Mouse (Mus musculus): ENCODE data around the gene Pdzd8. TPM values are rescaled to one million over a fixed set of nuclear protein-coding genes. Genes with fewer than 3 reads are reported as not detected.
A peak's percentile ranks its signal among the peaks of the same experiment; 100 is the strongest.

Gene Pdzd8
- polyA plus RNA-seq, 1 experiment from 2014 or later: 16.5 TPM

GRCm38 (mm10) chr19:59316571-59316970 lies 29.0 kb downstream of the Pdzd8 start:
- ATAC-seq (ENCODE audit: insufficient read depth): no peak

GRCm38 (mm10) chr19:59315308-59315707 lies 30.3 kb downstream of the Pdzd8 start:
- H3K4me1 ChIP-seq (ENCODE audit: insufficient read depth): no peaks in the 10 kb centered on the region
- H3K27ac ChIP-seq (ENCODE audit: low read depth): no peak overlapping the region
- no peak overlapping the region for H3K9ac ChIP-seq
- H3K36me3 ChIP-seq (ENCODE audit: insufficient read depth): 0 out of 2 replicates have a peak, but pooled peaks cover 11% of the 10 kb centered on the region
- no peak overlapping the region for H3K4me3 ChIP-seq (ENCODE audit: low read depth, low read length)
- DNase-seq (peak; percentile 10), ATAC-seq (ENCODE audit: insufficient read depth) (no peak)
- H3K9me3 ChIP-seq (ENCODE audit: low read depth, low read length): no peaks in the 10 kb centered on the region
- peak; percentile 5; the same call in 1 of the 2 replicates for TF ChIP-seq CTCF (IDR thresholded peaks at IDR 0.05; ENCODE audit: low read depth)
- no peak overlapping the region for H3K4me2 ChIP-seq
- no peaks in the 10 kb centered on the region for H3K27me3 ChIP-seq (ENCODE audit: insufficient read depth, low read length)

More at GRCm38 (mm10) chr19:59316571-59316970, 29.0 kb downstream of the Pdzd8 start:
- Histone ChIP-seq H3K4me3 (ENCODE audit: low read depth, low read length) (no peak overlapping the region), H3K9ac (no peak overlapping the region), H3K4me2 (no peak overlapping the region), H3K36me3 (ENCODE audit: insufficient read depth) (0 out of 2 replicates have a peak, but pooled peaks cover 11% of the 10 kb centered on the region), H3K27me3 (ENCODE audit: insufficient read depth, low read length) (no peaks in the 10 kb centered on the region), H3K27ac (ENCODE audit: low read depth) (no peak overlapping the region), H3K9me3 (ENCODE audit: low read depth, low read length) (no peaks in the 10 kb centered on the region), H3K4me1 (ENCODE audit: insufficient read depth) (no peaks in the 10 kb centered on the region)
- TF ChIP-seq CTCF (IDR thresholded peaks at IDR 0.05; ENCODE audit: low read depth): peak; percentile 42
- DNase-seq: peak; percentile 50

- no peak overlapping the region for H3K9ac ChIP-seq
- ATAC-seq (ENCODE audit: insufficient read depth) (no peak), DNase-seq (no peak)
- no peaks in the 10 kb centered on the region for H3K4me1 ChIP-seq (ENCODE audit: insufficient read depth)
- H3K4me3 ChIP-seq (ENCODE audit: low read depth, low read length): no peak overlapping the region
- H3K27ac ChIP-seq (ENCODE audit: low read depth): no peak overlapping the region
- 79% methylated on average over 5 of the region's 5 CpGs for WGBS
- H3K36me3 ChIP-seq (ENCODE audit: insufficient read depth): 0 out of 2 replicates have a peak, but pooled peaks cover 3% of the 10 kb centered on the region
- no peak for TF ChIP-seq CTCF (IDR thresholded peaks at IDR 0.05; ENCODE audit: low read depth)
- H3K4me2 ChIP-seq: no peak overlapping the region
- H3K27me3 ChIP-seq (ENCODE audit: insufficient read depth, low read length): no peaks in the 10 kb centered on the region
- no peaks in the 10 kb centered on the region for H3K9me3 ChIP-seq (ENCODE audit: low read depth, low read length)
Measured at GRCm38 (mm10) chr19:59292183-59292839, 53.3 kb downstream of the Pdzd8 start.

GRCm38 (mm10) chr19:59289811-59290210 lies 55.8 kb downstream of the Pdzd8 start:
- Histone ChIP-seq H3K27ac (ENCODE audit: low read depth) (no peak overlapping the region), H3K9me3 (ENCODE audit: low read depth, low read length) (no peaks in the 10 kb centered on the region), H3K4me1 (ENCODE audit: insufficient read depth) (no peaks in the 10 kb centered on the region), H3K9ac (no peak overlapping the region), H3K4me2 (no peak overlapping the region), H3K4me3 (ENCODE audit: low read depth, low read length) (no peak overlapping the region), H3K36me3 (ENCODE audit: insufficient read depth) (no peaks in the 10 kb centered on the region), H3K27me3 (ENCODE audit: insufficient read depth, low read length) (no peaks in the 10 kb centered on the region)
- no peak for ATAC-seq (ENCODE audit: insufficient read depth)
- no peak for TF ChIP-seq CTCF (IDR thresholded peaks at IDR 0.05; ENCODE audit: low read depth)
- 81% methylated on average over 6 of the region's 6 CpGs for WGBS
- no peak for DNase-seq

GRCm38 (mm10) chr19:59289042-59289441 lies 56.5 kb downstream of the Pdzd8 start:
- no peaks in the 10 kb centered on the region for H3K9me3 ChIP-seq (ENCODE audit: low read depth, low read length)
- no peaks in the 10 kb centered on the region for H3K36me3 ChIP-seq (ENCODE audit: insufficient read depth)
- DNase-seq (no peak), ATAC-seq (ENCODE audit: insufficient read depth) (no peak)
- H3K27ac ChIP-seq (ENCODE audit: low read depth): no peak overlapping the region
- H3K4me2 ChIP-seq: no peak overlapping the region
- no peak for TF ChIP-seq CTCF (IDR thresholded peaks at IDR 0.05; ENCODE audit: low read depth)
- H3K4me3 ChIP-seq (ENCODE audit: low read depth, low read length): no peak overlapping the region
- H3K9ac ChIP-seq: no peak overlapping the region
- no peaks in the 10 kb centered on the region for H3K27me3 ChIP-seq (ENCODE audit: insufficient read depth, low read length)
- H3K4me1 ChIP-seq (ENCODE audit: insufficient read depth): no peaks in the 10 kb centered on the region

DNA sequence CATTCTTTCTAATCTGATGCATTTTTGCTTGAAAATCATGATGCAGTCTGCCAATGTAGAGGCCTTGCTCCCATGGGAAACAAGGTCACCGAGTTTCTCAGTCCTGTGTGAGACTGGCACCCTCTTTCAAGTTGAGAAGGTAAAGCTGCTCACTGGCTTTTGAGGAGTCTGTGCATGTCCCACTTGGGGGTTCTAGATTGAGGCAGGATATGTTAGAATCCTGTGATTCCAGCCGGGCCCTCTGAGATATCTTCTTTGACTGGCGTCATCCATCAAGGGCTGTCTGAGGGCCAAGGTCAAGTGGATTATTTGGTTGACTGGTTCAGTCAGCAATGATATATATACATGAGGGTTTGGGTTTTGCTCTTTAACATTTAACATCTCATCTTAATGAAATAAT lies 63.6 kb downstream of the Pdzd8 start:
- Histone ChIP-seq H3K9me3 (ENCODE audit: low read depth, low read length) (no peaks in the 10 kb centered on the region), H3K9ac (no peak overlapping the region), H3K27me3 (ENCODE audit: insufficient read depth, low read length) (no peaks in the 10 kb centered on the region), H3K4me1 (ENCODE audit: insufficient read depth) (no peaks in the 10 kb centered on the region), H3K4me3 (ENCODE audit: low read depth, low read length) (no peak overlapping the region), H3K36me3 (ENCODE audit: insufficient read depth) (no peaks in the 10 kb centered on the region), H3K27ac (ENCODE audit: low read depth) (no peak overlapping the region), H3K4me2 (no peak overlapping the region)
- ATAC-seq (ENCODE audit: insufficient read depth) (no peak), DNase-seq (no peak)
- WGBS: 62% methylated on average over 3 of the region's 3 CpGs
- no peak for TF ChIP-seq CTCF (IDR thresholded peaks at IDR 0.05; ENCODE audit: low read depth)

DNA sequence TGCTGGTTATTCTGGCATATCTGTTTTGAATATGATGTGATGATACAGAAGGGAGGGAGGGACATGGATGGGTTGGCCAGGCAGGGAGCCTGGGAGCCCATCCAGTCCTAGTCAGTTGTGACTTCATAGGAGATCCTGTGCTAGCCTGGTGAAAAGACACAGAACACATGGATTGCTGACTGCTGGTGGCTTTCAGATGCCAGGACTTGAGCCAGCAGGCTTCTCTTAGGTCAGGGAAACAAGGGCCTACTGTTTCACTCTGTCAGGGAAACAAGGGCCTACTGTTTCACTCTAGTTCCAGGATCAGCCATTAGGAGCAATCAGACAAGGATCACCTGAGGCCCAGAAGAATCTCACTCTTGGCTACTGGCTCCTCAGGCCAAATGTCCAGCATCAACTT lies 64.7 kb downstream of the Pdzd8 start:
- no peak overlapping the region for H3K27ac ChIP-seq (ENCODE audit: low read depth)
- H3K4me2 ChIP-seq: no peak overlapping the region
- no peaks in the 10 kb centered on the region for H3K27me3 ChIP-seq (ENCODE audit: insufficient read depth, low read length)
- no peak for TF ChIP-seq CTCF (IDR thresholded peaks at IDR 0.05; ENCODE audit: low read depth)
- no peaks in the 10 kb centered on the region for H3K36me3 ChIP-seq (ENCODE audit: insufficient read depth)
- H3K4me1 ChIP-seq (ENCODE audit: insufficient read depth): no peaks in the 10 kb centered on the region
- H3K9ac ChIP-seq: no peak overlapping the region
- H3K4me3 ChIP-seq (ENCODE audit: low read depth, low read length): no peak overlapping the region
- no peaks in the 10 kb centered on the region for H3K9me3 ChIP-seq (ENCODE audit: low read depth, low read length)
- no peak for ATAC-seq (ENCODE audit: insufficient read depth)
- DNase-seq: no peak

Data from lung, embryonic 14.5 days (tissue).